Mouse (Mus musculus) limb, embryonic 13.5 days (tissue): ENCODE results near the gene Gsk3b. TPM values are rescaled to one million over a fixed set of nuclear protein-coding genes. Genes with fewer than 3 reads are reported as not detected.

Experiments used
- ATAC-seq: fragments of 200-750 bp; cut with Nextera tagmentation; 2 replicates; pipeline ENCODE4 v1.8.0; 2017; ENCODE audit warnings: low read depth, moderate number of reproducible peaks, moderate TSS enrichment; ENCODE audit not compliant: low FRiP score
- H3K27ac ChIP-seq: fragments of 300-500 bp; sonication (generic); 2 replicates; pipeline ENCODE4 v1.5.1; 2015; ENCODE audit warnings: inconsistent platforms, mild to moderate bottlenecking, moderate library complexity
- H3K27me3 ChIP-seq: fragments of 300-500 bp; sonication (generic); 2 replicates; pipeline ENCODE4 v1.6.1; 2015; ENCODE audit warnings: mild to moderate bottlenecking, inconsistent platforms
- H3K36me3 ChIP-seq: fragments of 300-500 bp; sonication (generic); 2 replicates; pipeline ENCODE4 v1.6.1; 2015; ENCODE audit warnings: inconsistent platforms, mild to moderate bottlenecking, moderate library complexity
- H3K4me1 ChIP-seq: fragments of 300-500 bp; sonication (generic); 2 replicates; pipeline ENCODE4 v1.6.1; 2015; ENCODE audit warnings: inconsistent platforms
- H3K4me2 ChIP-seq: fragments of 300-500 bp; sonication (generic); replicated peaks from 2 replicates; pipeline ENCODE4 v1.6.1; 2015; ENCODE audit warnings: inconsistent platforms, mild to moderate bottlenecking, moderate library complexity
- H3K4me3 ChIP-seq: fragments of 300-500 bp; sonication (generic); 2 replicates; pipeline ENCODE4 v1.5.1; 2015; ENCODE audit warnings: moderate library complexity, mild to moderate bottlenecking, inconsistent platforms
- H3K9ac ChIP-seq: fragments of 300-500 bp; sonication (generic); 2 replicates; pipeline ENCODE4 v1.6.1; 2015; ENCODE audit warnings: mild to moderate bottlenecking, inconsistent platforms
- H3K9me3 ChIP-seq: fragments of 300-500 bp; sonication (generic); 2 replicates; pipeline ENCODE4 v1.6.1; 2016; ENCODE audit warnings: inconsistent platforms
- WGBS: fragments of 180-500 bp; shearing (Covaris S2); methylation state at CpG from one replicate; pipeline ENCODE4 v1.1.7; 2015; 5-methylcytosine and 5-hydroxymethylcytosine counted together
- polyA plus RNA-seq: library from polyadenylated mRNA; unstranded; fragments of >200 nt; fragmentation: Nextera tagmentation; extraction: Ambion mirVana; gene quantifications from 2 replicates; pipeline ENCODE4 v1.2.1, GENCODE M21; 2015

The Gsk3b gene
- polyA plus RNA-seq, 1 experiment from 2014 or later = 69.3 TPM

- H3K4me1 ChIP-seq = peaks cover 26% of the 10 kb centered on the region
- under 1% methylated on average over 40 of the region's 40 CpGs for WGBS
- H3K36me3 ChIP-seq = no peaks in the 10 kb centered on the region
- peak overlapping the region; percentile 92 for H3K4me3 ChIP-seq
- peak overlapping the region; percentile 100 for H3K27ac ChIP-seq
- no peaks in the 10 kb centered on the region for H3K27me3 ChIP-seq
- peak; percentile 8; the same call in 1 of the 2 replicates for ATAC-seq
- H3K9ac ChIP-seq = peak overlapping the region; percentile 84
- H3K9me3 ChIP-seq = no peaks in the 10 kb centered on the region
- peak overlapping the region; percentile 74 for H3K4me2 ChIP-seq
Measured at GRCm38 (mm10) chr16:38088126-38088628, 624 bp upstream of the Gsk3b start.

- Histone ChIP-seq H3K4me1 (peaks cover 39% of the 10 kb centered on the region), H3K9me3 (no peaks in the 10 kb centered on the region), H3K36me3 (no peaks in the 10 kb centered on the region; the same call in 1 of the 2 replicates), H3K27ac (peak overlapping the region; percentile 99), H3K4me3 (peak overlapping the region; percentile 92), H3K9ac (peak overlapping the region; percentile 97), H3K27me3 (no peaks in the 10 kb centered on the region), H3K4me2 (peak overlapping the region; percentile 84)
- under 1% methylated on average over 68 of the region's 76 CpGs for WGBS
- no peak for ATAC-seq
Measured at GRCm38 (mm10) chr16:38089447-38090170, 808 bp downstream of the Gsk3b start.

DNA sequence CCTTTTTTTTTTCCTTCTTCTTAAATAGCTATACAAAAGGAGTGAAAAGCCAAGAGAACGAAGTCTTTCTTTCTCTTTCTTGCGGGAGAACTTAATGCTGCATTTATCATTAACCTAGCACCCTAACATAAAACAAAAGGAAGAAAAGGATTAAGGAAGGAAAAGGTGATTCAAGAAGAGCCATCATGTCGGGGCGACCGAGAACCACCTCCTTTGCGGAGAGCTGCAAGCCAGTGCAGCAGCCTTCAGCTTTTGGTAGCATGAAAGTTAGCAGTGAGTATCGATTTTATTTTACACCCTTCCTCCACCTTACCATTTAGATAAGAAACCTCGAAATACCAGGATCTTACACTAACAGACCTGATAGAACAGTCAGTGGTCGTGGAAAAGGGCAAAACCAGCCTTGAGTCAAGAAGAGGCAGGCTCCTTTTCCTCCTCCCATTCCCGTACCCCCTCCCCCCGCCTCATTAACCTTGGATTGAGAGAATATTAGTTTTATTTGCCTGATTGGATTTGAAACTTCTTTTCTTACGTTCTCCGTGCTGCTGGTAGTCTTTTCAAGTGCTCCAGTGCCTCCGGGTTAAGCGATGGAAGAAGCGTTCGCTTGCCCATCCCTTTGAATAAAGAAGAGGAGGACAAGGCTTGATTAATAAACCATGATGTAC lies 1.7 kb downstream of the Gsk3b start:
- no peak for ATAC-seq
- peak overlapping the region; percentile 84 for H3K4me2 ChIP-seq
- H3K27me3 ChIP-seq = no peaks in the 10 kb centered on the region
- H3K36me3 ChIP-seq = no peaks in the 10 kb centered on the region; the same call in 1 of the 2 replicates
- peak overlapping the region; percentile 92 for H3K4me3 ChIP-seq
- WGBS = under 1% methylated on average over 17 of the region's 17 CpGs
- peaks cover 48% of the 10 kb centered on the region for H3K4me1 ChIP-seq
- peak overlapping the region; percentile 97 for H3K9ac ChIP-seq
- no peaks in the 10 kb centered on the region for H3K9me3 ChIP-seq
- H3K27ac ChIP-seq = peak overlapping the region; percentile 33; the same call in 1 of the 2 replicates

DNA sequence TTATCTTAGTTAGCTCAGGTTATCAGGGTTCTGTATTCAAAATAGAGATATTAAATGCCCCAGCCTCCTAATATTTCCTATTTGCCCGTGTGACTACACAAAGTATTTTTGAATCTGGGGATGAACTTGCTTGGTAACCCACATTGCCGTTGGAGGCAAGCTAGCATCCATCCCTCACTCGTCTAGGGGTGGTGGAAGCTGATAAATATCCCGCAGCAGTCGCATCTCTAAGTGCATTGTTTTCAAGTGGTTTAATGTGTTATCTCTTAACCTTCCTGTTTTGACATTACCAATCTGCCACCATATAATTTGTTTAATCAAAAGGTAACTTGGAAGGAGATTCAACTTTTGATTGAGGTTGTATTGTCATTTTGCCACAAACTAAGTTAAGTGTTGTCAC lies 2.2 kb downstream of the Gsk3b start:
- H3K36me3 ChIP-seq = no peaks in the 10 kb centered on the region; the same call in 1 of the 2 replicates
- peak overlapping the region; percentile 92 for H3K4me3 ChIP-seq
- H3K4me1 ChIP-seq = peaks cover 54% of the 10 kb centered on the region
- WGBS = 0% methylated on average over 5 of the region's 5 CpGs
- H3K9me3 ChIP-seq = no peaks in the 10 kb centered on the region
- H3K27me3 ChIP-seq = no peaks in the 10 kb centered on the region
- 0 out of 2 replicates have a peak overlapping the region, but pooled peaks have one; percentile 33 for H3K27ac ChIP-seq
- ATAC-seq = no peak
- H3K9ac ChIP-seq = peak overlapping the region; percentile 97
- peak overlapping the region; percentile 84 for H3K4me2 ChIP-seq

DNA sequence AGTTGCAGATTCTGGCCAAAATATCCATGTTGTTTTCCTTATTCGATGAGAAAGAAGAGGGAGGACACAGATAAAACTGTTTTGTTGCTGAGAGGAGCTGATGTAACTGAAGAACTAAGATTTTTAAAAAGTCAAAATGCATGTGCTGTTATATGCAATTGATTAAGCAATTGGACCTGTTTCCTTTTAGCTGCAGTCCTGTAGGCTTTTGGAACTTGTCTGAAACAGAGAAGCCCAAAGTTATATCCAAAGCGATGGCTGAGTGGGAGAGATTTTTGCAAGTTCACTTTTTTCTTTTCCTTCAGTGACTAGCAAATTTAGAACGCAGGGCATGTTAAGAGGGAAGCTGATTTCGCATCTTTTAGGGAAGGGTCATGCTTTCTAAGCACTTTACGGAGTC lies 2.9 kb downstream of the Gsk3b start:
- no peak for ATAC-seq
- H3K36me3 ChIP-seq = no peaks in the 10 kb centered on the region; the same call in 1 of the 2 replicates
- H3K9me3 ChIP-seq = no peaks in the 10 kb centered on the region
- WGBS = 23% methylated on average over 5 of the region's 5 CpGs
- H3K4me2 ChIP-seq = peak overlapping the region; percentile 84
- peaks cover 53% of the 10 kb centered on the region for H3K4me1 ChIP-seq
- H3K9ac ChIP-seq = peak overlapping the region; percentile 97
- H3K4me3 ChIP-seq = peak overlapping the region; percentile 92
- no peak overlapping the region for H3K27ac ChIP-seq
- no peaks in the 10 kb centered on the region for H3K27me3 ChIP-seq

- Histone ChIP-seq H3K4me2 (peak overlapping the region; percentile 84), H3K4me3 (peak overlapping the region; percentile 92), H3K27ac (no peak overlapping the region; the same call in 1 of the 2 replicates), H3K9ac (peak overlapping the region; percentile 66), H3K9me3 (no peaks in the 10 kb centered on the region), H3K27me3 (no peaks in the 10 kb centered on the region), H3K4me1 (peaks cover 45% of the 10 kb centered on the region), H3K36me3 (no peaks in the 10 kb centered on the region; the same call in 1 of the 2 replicates)
- WGBS = 12% methylated on average over 4 of the region's 4 CpGs
- ATAC-seq = no peak
Measured at GRCm38 (mm10) chr16:38092598-38092997, 3.8 kb downstream of the Gsk3b start.

DNA sequence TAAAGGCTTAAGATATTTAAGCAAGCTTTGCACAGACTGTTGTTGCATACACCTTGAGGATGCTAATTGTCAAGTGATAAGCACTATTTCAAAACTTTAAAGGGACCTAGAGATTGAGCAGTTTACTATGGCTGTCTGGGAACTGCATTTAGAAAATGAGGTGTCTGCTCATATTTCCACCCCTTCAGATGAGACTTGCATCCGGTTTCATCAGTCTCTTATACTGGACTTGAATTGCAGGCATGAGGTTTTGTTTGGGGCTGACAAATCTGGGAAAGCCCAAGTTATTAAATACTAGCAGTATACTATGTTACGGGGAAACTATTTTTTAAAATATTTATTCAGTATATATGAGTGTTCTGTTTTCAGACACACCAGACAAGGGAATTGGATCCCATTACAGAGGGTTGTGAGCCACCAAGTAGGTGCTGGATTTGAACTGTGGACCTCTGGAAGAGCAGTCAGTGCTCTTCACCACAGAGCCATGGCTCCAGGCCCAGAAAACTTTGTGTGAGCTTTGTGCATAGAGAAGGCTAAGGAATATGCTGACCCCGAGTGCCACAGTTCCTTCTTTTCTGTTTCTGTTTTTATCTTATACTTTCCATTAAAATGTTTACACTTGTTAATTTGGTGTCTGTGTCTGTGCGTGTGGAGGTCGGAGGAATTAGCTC lies 6.5 kb downstream of the Gsk3b start:
- WGBS = 66% methylated on average over 5 of the region's 5 CpGs
- Histone ChIP-seq H3K27me3 (no peaks in the 10 kb centered on the region), H3K27ac (no peak overlapping the region), H3K4me3 (no peak overlapping the region), H3K4me1 (peaks cover 45% of the 10 kb centered on the region), H3K4me2 (peak overlapping the region; percentile 7), H3K9ac (no peak overlapping the region), H3K36me3 (peaks cover 12% of the 10 kb centered on the region), H3K9me3 (0 out of 2 replicates have a peak, but pooled peaks cover 4% of the 10 kb centered on the region)
- no peak for ATAC-seq

GRCm38 (mm10) chr16:38097521-38097920 lies 8.7 kb downstream of the Gsk3b start:
- WGBS = 89% methylated on average over 9 of the region's 9 CpGs
- 0 out of 2 replicates have a peak, but pooled peaks cover 5% of the 10 kb centered on the region for H3K9me3 ChIP-seq
- no peak overlapping the region for H3K9ac ChIP-seq
- no peak overlapping the region for H3K4me2 ChIP-seq
- peaks cover 18% of the 10 kb centered on the region for H3K36me3 ChIP-seq
- ATAC-seq = no peak
- H3K4me1 ChIP-seq = peaks cover 37% of the 10 kb centered on the region
- H3K27me3 ChIP-seq = no peaks in the 10 kb centered on the region
- H3K27ac ChIP-seq = no peak overlapping the region
- H3K4me3 ChIP-seq = no peak overlapping the region

GRCm38 (mm10) chr16:38099325-38099724 lies 10.5 kb downstream of the Gsk3b start:
- peaks cover 23% of the 10 kb centered on the region for H3K36me3 ChIP-seq
- ATAC-seq = no peak

DNA sequence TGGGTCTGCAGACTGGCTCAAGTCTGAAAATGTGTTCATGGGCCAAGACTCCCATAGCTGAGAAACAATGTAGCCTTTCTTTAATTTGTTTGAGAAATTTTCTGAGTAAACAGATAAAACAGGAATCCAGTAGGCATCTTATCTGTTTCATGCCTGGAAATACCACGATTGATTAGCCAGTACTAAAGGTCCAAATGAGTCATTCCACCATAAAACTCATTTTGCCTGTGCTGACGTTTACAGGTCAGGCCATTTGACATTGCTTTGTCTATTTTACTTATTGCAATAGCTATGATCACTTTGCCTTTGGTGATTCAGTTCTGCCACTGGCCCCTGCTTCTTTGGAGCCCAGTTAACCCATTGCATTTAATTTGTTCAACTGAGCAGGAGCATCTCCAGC lies 11.8 kb downstream of the Gsk3b start:
- peaks cover 23% of the 10 kb centered on the region for H3K36me3 ChIP-seq
- no peak overlapping the region for H3K9ac ChIP-seq
- 81% methylated on average over 2 of the region's 2 CpGs for WGBS
- peaks cover 8% of the 10 kb centered on the region for H3K4me1 ChIP-seq
- ATAC-seq = no peak
- 0 out of 2 replicates have a peak, but pooled peaks cover 5% of the 10 kb centered on the region for H3K9me3 ChIP-seq
- H3K27me3 ChIP-seq = no peaks in the 10 kb centered on the region
- H3K4me3 ChIP-seq = no peak overlapping the region
- H3K4me2 ChIP-seq = no peak overlapping the region
- H3K27ac ChIP-seq = no peak overlapping the region

More at GRCm38 (mm10) chr16:38099325-38099724, 10.5 kb downstream of the Gsk3b start:
- Histone ChIP-seq H3K27me3 (no peaks in the 10 kb centered on the region), H3K9me3 (0 out of 2 replicates have a peak, but pooled peaks cover 5% of the 10 kb centered on the region), H3K27ac (no peak overlapping the region), H3K4me1 (peaks cover 20% of the 10 kb centered on the region), H3K4me3 (no peak overlapping the region), H3K9ac (no peak overlapping the region), H3K4me2 (no peak overlapping the region)

- ATAC-seq = no peak
- no peak overlapping the region for H3K9ac ChIP-seq
- no peak overlapping the region for H3K4me2 ChIP-seq
- WGBS = 92% methylated on average over 2 of the region's 2 CpGs
- H3K27ac ChIP-seq = no peak overlapping the region
- H3K27me3 ChIP-seq = no peaks in the 10 kb centered on the region
- no peaks in the 10 kb centered on the region for H3K9me3 ChIP-seq
- peaks cover 14% of the 10 kb centered on the region for H3K36me3 ChIP-seq
- 0 out of 2 replicates have a peak, but pooled peaks cover 6% of the 10 kb centered on the region for H3K4me1 ChIP-seq
- H3K4me3 ChIP-seq = no peak overlapping the region
Measured at GRCm38 (mm10) chr16:38105453-38105852, 16.7 kb downstream of the Gsk3b start.
